Mouse (Mus musculus) CD4-positive, CD25-positive, alpha-beta regulatory T cell, adult 9 weeks (primary cell): ENCODE results near the gene Rad50. TPM values are rescaled to one million over a fixed set of nuclear protein-coding genes. Genes with fewer than 3 reads are reported as not detected.

ENCODE experiments used
- polyA plus RNA-seq: library from polyadenylated mRNA; unstranded; fragments of 100-300 nt; shearing (Covaris generic); gene quantifications from one replicate; pipeline ENCODE4 v1.2.1, GENCODE M21; 2017

Rad50 gene
- polyA plus RNA-seq, result 57.4 TPM

GRCm38 (mm10) chr11:53706934-53707717 lies at the start of gene Rad50:
Gene Rad50, minus strand, starts transcription at chr11:53707319.

GRCm38 (mm10) chr11:53720715-53721114 lies 13.6 kb upstream of the Rad50 start, which contains the start of gene Il5:
Gene Il5, plus strand, starts transcription at chr11:53720794.

GRCm38 (mm10) chr11:53634556-53634955 lies 72.6 kb downstream of the Rad50 start, which contains the start of gene Il13:
Gene Il13, minus strand, starts transcription at chr11:53634702.

GRCm38 (mm10) chr11:53618619-53619198 lies 88.4 kb downstream of the Rad50 start, which contains the start of gene Il4:
Gene Il4, minus strand, starts transcription at chr11:53618669.

Other genes with a start within 250 kb of the Rad50 start
- not detected for gene Gm9837, start 236.8 kb downstream of the Rad50 start, polyA plus RNA-seq
- not detected for gene Gm9945, start 227.2 kb downstream of the Rad50 start, polyA plus RNA-seq
- not detected for gene Sowaha, start 227.0 kb downstream of the Rad50 start, polyA plus RNA-seq
- 0.62 TPM for gene Sept8, start 188.1 kb downstream of the Rad50 start, polyA plus RNA-seq
- gene Kif3a, start 139.9 kb downstream of the Rad50 start, polyA plus RNA-seq, result 10.8 TPM
- 7.0 TPM for gene Il4, start 88.7 kb downstream of the Rad50 start, polyA plus RNA-seq
- gene Il13, start 72.6 kb downstream of the Rad50 start, polyA plus RNA-seq, result not detected
- gene Il5, start 13.5 kb upstream of the Rad50 start, polyA plus RNA-seq, result not detected
- gene Irf1, start 62.7 kb upstream of the Rad50 start, polyA plus RNA-seq, result 436 TPM
- 3.4 TPM for gene Gm17334, start 65.9 kb upstream of the Rad50 start, polyA plus RNA-seq
- 36.8 TPM for gene Gm12216, start 151.9 kb upstream of the Rad50 start, polyA plus RNA-seq
- gene Slc22a5, start 184.3 kb upstream of the Rad50 start, polyA plus RNA-seq, result 46.8 TPM